Mouse (Mus musculus) kidney, adult 9 months (tissue): Measurements from ENCODE around the gene Cd302.
A peak's percentile ranks its signal among the peaks of the same experiment; 100 is the strongest.

ENCODE experiments used
- DNase-seq: peaks from one replicate; pipeline ENCODE4 v3.0.0; 2022

Cd302 gene

GRCm38 (mm10) chr2:60284467-60284821, at the start of gene Cd302:
TSS of gene Cd302 (minus strand) at chr2:60284488.
- DNase-seq, result peak; percentile 68

DNA sequence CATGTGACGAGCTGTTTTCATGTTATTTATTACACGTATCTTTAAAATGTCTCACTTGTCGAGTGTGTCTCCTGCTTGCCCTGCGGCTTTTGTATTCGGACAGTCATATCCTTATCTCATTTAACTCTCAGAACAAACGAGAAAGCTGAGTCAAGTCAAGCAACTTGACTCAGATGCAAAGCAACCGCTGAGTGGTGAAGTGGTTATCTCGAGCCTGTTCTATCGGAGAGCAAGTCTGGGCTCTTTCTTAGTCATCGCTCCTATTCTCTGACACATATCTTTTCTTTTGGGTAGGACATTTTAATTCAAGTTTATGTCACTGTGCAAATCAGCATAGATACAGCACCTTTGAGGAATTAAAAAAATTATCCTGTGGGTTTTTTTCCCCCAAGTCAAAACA, 44.4 kb upstream of the Cd302 start:
- DNase-seq, result no peak

DNA sequence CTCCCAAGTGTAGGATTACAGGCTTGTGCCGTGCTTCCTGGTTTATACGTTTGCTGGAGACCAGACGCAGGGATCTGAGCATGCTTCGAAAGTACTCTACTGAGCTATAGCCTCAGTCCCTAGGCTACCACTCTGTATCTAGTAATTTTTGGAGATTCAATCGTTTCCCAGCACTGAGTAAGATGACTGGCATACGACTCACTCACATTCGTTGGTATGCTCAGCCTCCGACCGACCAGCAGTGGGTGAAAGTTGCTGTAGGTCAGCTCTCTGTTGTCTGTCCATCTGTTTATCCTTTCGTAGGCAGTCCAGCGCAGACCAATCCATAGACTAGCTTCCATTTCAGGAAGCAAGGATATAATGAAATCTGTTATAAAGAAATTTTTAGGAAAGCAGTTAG, 43.3 kb upstream of the Cd302 start:
- DNase-seq, result no peak

GRCm38 (mm10) chr2:60326948-60327347, 42.7 kb upstream of the Cd302 start:
- DNase-seq, result no peak

GRCm38 (mm10) chr2:60323411-60323810, 39.1 kb upstream of the Cd302 start:
- DNase-seq, result peak; percentile 18

- DNase-seq, result no peak
These were observed 37.9 kb upstream of the Cd302 start for GRCm38 (mm10) chr2:60322031-60322726.

GRCm38 (mm10) chr2:60303796-60304195, 19.5 kb upstream of the Cd302 start:
- no peak for DNase-seq

GRCm38 (mm10) chr2:60299323-60299722, 15.0 kb upstream of the Cd302 start:
- DNase-seq, result no peak

GRCm38 (mm10) chr2:60298266-60298665, 14.0 kb upstream of the Cd302 start:
- no peak for DNase-seq

DNA sequence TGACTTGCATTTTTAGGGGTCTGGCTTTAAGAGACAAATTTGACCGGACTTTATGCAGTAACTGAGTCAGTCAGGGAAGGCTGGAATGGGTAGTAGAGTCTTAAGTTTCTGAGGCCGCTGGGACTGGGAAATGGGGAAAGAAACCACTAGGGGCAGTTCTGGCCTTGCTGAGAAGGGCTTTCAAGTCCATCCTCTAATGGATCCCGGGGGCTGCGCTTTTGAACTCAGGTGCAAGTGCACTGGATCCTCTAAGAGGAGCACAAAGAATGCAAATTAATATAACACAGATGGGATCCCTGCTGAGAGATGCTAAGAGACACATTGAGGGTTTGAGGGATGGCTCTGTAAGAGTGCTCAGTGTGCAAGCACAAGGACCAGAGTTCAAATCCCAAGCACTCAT, 7.1 kb upstream of the Cd302 start:
- no peak for DNase-seq

- no peak for DNase-seq
These were observed 5.2 kb upstream of the Cd302 start for GRCm38 (mm10) chr2:60289451-60289850.

- DNase-seq, result no peak
These were observed 4.3 kb upstream of the Cd302 start for GRCm38 (mm10) chr2:60288606-60289005.

- DNase-seq, result no peak
These were observed 874 bp upstream of the Cd302 start for GRCm38 (mm10) chr2:60285107-60285617.

- DNase-seq, result peak; percentile 79
These were observed 379 bp downstream of the Cd302 start for GRCm38 (mm10) chr2:60283751-60284466.

- peak; percentile 35 for DNase-seq
These were observed 1.0 kb downstream of the Cd302 start for GRCm38 (mm10) chr2:60283208-60283750.

GRCm38 (mm10) chr2:60282625-60283024, 1.7 kb downstream of the Cd302 start:
- DNase-seq, result no peak

GRCm38 (mm10) chr2:60278627-60279026, 5.7 kb downstream of the Cd302 start:
- no peak for DNase-seq

DNA sequence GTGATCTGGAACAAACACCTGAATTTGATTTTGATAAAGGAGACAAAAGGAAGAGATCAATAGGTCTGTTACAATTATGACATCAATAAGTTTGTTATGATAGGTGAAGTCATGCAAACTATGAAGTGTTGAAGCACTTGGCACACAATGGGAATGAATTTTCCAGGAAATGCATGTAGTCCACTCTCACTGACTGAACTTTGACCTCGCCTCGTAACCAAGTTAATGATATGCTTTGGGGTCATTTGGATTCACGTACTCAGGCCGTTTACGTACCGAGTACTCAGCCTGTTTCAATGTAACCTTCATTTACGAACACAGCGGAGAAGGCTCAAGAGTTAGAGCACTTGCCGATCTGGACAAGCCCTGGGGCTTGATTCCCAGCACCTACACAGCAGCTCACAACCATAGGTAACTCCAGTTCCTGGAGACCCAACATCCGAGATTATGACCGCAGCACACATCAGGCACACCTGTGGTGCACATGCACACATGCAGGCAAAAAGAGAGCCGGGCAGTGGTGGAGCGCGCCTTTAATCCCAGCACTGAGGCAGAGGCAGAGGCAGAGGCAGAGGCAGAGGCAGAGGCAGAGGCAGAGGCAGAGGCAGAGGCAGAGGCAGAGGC, 14.3 kb downstream of the Cd302 start:
- peak; percentile 87 for DNase-seq

GRCm38 (mm10) chr2:60267567-60267966, 16.7 kb downstream of the Cd302 start:
- DNase-seq, result no peak

GRCm38 (mm10) chr2:60260621-60261350, 23.5 kb downstream of the Cd302 start:
- DNase-seq, result peak; percentile 51

GRCm38 (mm10) chr2:60259186-60259585, 25.1 kb downstream of the Cd302 start:
- no peak for DNase-seq

GRCm38 (mm10) chr2:60256751-60257150, 27.5 kb downstream of the Cd302 start:
- no peak for DNase-seq

- DNase-seq, result no peak
These were observed 30.8 kb downstream of the Cd302 start for GRCm38 (mm10) chr2:60253506-60253905.
